Mouse (Mus musculus) myocyte (in vitro differentiated cells): ENCODE measurements around the gene Rab2b.

ENCODE experiments used
- MAX ChIP-seq: IDR thresholded peaks from one replicate; pipeline ENCODE4 v1.6.1; 2011; ENCODE audit warnings: low read depth, mild to moderate bottlenecking, control low read depth
- MYOD1 ChIP-seq, 3 experiments: IDR thresholded peaks; one replicate each; pipeline ENCODE4 v1.6.1; 2011; ENCODE audit warnings: control low read depth in 2 of 3, low read depth in 2 of 3, mild to moderate bottlenecking in 2 of 3, moderate library complexity in 1 of 3; ENCODE audit not compliant: insufficient read length in 2 of 3, control insufficient read depth in 1 of 3
- MYOG ChIP-seq, 3 experiments: IDR thresholded peaks; one replicate each; pipeline ENCODE4 v1.6.1; 2011; ENCODE audit warnings: control low read depth in 2 of 3, low read depth in 2 of 3, mild to moderate bottlenecking in 2 of 3; ENCODE audit not compliant: insufficient read length in 2 of 3, control insufficient read depth in 1 of 3, insufficient read depth in 1 of 3
- POLR2A ChIP-seq: IDR thresholded peaks from one replicate; pipeline ENCODE4 v1.6.1; 2011; ENCODE audit warnings: low read depth, mild to moderate bottlenecking, control low read depth, moderate library complexity; ENCODE audit not compliant: insufficient read length
- POLR2AphosphoS2 ChIP-seq: IDR thresholded peaks from one replicate; pipeline ENCODE4 v1.6.1; 2011; ENCODE audit warnings: low read depth, control low read depth; ENCODE audit not compliant: insufficient read length
- REST ChIP-seq: IDR thresholded peaks from one replicate; pipeline ENCODE4 v1.6.1; 2011; ENCODE audit warnings: mild to moderate bottlenecking, control low read depth, moderate library complexity; ENCODE audit not compliant: insufficient read depth, insufficient read length
- TCF12 ChIP-seq: IDR thresholded peaks from one replicate; pipeline ENCODE4 v1.6.1; 2011; ENCODE audit warnings: mild to moderate bottlenecking, control low read depth; ENCODE audit not compliant: poor library complexity, insufficient read depth, severe bottlenecking
- USF1 ChIP-seq: IDR thresholded peaks from one replicate; pipeline ENCODE4 v1.6.1; 2011; ENCODE audit warnings: low read depth, mild to moderate bottlenecking, control low read depth, moderate library complexity

GRCm38 (mm10) chr14:52314808-52315150 is 35.4 kb upstream of the Rab2b start:
- TF ChIP-seq MAX, result no peak
- no peak for TF ChIP-seq USF1
- TF ChIP-seq POLR2A, result no peak
- TF ChIP-seq MYOG (IDR thresholded peaks at IDR 0.05; ENCODE audit: control insufficient read depth in 1 of 3, insufficient read depth in 1 of 3, insufficient read length in 2 of 3, low read depth in 2 of 3), result no peak
- no peak for TF ChIP-seq TCF12
- TF ChIP-seq POLR2AphosphoS2, result no peak
- no peak for TF ChIP-seq REST
- TF ChIP-seq MYOD1 (IDR thresholded peaks at IDR 0.05; ENCODE audit: control insufficient read depth in 1 of 3, insufficient read length in 2 of 3, low read depth in 2 of 3), result no peak
